Mouse (Mus musculus) left cerebral cortex, postnatal 36 days (tissue): ENCODE measurements around the gene Gm20852. TPM values are rescaled to one million over a fixed set of nuclear protein-coding genes. Genes with fewer than 3 reads are reported as not detected.
"Not testable (repeated sequence)": the region's sequence is repeated elsewhere in the genome, so short reads cannot be mapped to it uniquely, and the experiment has no call there.

Experiments
- DNase-seq, 2 experiments: peaks; one replicate each; pipeline ENCODE4 v3.0.0; 2021 to 2022; ENCODE audit warnings: low spot score in 2 of 2, mixed read lengths in 1 of 2
- intact Hi-C: fragments of 180-260 bp; cut with DNase I; formaldehyde crosslinking; loops from one replicate; pipeline ENCODE4 v1.15.1; 2025
- total RNA-seq, 2 experiments: library from RNA; stranded (reverse); gene quantifications; 2 replicates each; pipeline ENCODE4 v1.2.3; 2021

Gm20852 gene
- total RNA-seq: not detected

DNA sequence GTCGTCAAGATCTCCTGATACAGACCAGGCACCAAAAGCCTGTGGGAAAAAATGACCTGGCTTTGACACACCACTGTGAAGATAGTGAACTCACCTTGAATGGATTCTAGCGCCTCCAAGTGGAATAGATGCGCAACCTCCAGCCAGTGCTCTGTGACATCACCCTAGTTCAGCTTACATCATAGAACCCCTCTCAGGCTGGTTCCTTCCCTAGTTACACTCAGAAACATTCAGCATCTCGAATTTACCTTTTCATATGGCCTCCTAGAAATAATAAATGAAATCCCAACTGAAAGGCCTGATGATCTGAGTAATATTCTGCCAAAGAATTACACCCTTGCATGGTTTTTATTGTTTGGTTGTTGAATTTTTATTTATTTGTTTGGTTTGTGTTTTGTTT, at the start of gene Gm20852:
Gm20852 (minus strand) TSS at position 101 of the 400 bp plus-strand sequence.
- DNase-seq, intact Hi-C loops: not testable (repeated sequence)
